Mouse (Mus musculus) fat pad, adult 2 months (tissue): ENCODE results near the gene Rbfox3.

Source experiments
- DNase-seq: peaks from one replicate; pipeline ENCODE4 v3.0.0-alpha.2; 2011; ENCODE audit warnings: low read depth, low spot score; ENCODE audit errors: extremely low read depth

The Rbfox3 gene

DNA sequence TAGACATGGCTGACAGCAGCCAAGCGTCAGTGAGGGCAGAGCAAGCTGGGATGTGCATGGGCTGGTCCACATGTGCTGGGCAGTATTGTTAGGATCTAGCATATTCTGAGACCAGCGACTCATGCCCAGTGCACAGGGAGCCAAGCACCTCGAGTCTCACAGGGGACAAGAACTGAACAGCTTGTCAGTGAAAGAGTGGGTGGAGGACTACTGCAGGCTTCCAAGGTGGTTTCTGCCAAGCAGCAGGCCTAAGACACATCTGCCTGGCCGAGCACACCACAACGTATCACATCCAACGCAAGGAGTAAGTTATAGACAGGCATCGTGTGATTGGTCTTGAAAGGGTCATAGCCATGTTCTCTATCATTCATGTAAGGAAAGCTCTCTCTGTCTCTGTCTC is 235.0 kb downstream of the Rbfox3 start:
- DNase-seq, result no peak

DNA sequence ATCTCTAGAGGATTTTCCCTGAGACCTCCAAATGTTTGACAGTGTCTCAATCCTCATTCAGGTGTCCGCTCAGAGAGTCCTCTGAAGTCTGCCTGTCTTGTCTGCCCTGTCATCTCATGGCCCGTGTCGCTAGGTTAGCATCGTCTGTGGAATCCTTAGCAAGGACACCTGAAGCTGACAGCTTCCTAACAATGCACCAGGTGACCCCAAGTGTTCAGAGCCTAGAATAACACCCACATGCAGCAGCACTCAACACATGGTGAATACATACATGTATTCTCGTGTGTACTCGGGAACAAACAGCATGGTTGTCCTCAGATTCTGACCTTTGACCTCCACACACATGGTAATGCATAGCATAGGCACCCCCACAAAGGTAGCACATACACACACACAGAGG is 239.4 kb downstream of the Rbfox3 start:
- DNase-seq, result no peak

DNA sequence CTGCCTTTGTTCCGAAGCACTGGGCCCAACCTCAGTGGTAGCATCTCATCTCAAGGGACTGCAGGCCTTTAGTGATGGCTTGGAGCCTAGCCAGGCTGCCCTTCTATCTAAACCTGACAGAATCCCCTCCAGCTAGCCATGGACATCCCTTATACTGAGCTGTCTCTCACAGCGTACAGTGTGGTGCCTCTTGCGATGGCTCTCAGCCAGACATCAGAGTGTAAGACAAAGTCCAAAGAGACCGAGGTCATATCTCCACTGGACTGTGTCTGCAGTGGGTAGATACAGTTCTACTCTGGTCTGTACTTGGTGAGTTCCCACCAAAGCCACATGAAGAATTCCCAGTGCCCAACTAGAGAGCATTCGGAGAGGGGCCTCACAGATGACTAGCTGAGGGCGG is 240.2 kb downstream of the Rbfox3 start:
- DNase-seq, result no peak

DNA sequence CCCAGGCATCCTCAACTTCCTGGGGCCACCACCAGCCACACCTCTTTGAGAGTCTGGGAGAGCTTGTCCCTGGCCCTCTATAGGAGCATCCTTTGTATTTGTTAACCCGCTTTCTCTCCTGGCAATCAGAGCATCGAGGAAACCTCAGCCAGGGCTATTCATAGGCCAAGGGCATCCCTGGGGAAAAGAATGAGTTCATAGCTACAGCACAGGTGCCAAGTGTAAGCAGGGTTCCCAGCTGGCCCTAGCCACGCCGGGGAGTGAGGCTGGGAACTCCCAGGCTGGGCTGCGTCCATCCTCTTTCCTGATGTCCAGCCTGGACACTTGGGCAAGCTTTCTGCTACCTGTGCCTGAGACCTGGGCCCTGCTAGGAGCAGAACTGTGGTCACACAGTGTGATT is 241.6 kb downstream of the Rbfox3 start:
- DNase-seq, result no peak

DNA sequence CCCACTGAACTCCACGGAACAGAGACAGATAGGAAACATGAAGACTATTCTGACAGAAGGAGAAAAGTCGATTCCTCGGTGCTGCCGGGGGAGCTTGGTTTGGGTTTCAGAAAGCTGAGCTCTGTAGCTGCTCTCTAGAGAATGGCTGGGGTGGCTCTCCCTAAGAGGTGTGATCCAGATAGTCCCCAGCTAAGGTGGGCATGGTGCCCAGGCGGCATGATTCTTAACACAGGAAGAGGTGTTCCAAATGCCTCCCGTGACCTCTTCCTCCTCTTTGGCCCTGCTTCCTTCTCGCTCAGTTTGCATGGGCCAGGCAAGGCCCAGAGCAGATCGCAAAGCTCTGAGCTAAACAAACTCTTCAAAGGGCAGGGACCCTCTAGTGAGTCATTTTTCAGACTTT is 243.0 kb downstream of the Rbfox3 start:
- DNase-seq, result no peak

DNA sequence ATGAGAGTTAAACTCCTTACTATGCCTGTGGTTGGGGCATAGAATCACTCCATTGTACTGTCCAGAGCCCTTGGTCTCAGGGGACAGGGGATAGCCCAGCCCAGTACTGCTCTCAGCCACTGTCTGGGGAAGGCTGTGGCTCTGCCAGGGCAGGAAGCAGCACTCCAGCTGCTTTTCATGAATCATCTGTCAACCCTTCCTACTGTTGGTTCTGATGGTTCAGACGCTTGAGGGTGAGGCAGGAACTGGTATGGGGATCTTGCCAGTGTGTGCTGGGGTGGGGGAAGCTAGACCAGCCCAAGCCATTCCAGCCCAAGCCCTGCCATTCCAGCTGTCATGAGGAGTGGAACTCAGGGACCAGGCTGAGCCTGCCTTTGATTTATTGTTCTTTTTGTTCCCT is 243.5 kb downstream of the Rbfox3 start:
- no peak for DNase-seq

DNA sequence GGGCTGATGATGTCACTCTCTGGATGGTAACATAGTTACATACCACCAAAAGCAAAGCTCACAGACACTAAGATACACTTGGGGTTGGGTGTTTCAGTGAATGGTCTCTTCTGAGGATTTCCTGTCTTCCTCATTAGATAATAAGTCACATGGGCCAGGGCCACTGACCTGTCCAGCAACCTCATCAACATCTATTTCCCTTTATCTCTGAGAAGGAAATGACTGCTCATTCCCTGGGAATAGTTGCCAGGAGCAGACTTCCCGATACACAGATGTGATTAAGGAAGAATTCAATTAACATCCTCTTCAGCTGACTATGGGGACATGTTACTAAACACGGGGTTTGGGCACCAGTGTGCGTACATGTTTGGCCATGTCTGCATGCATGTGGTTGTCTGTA is 245.2 kb downstream of the Rbfox3 start:
- no peak for DNase-seq

DNA sequence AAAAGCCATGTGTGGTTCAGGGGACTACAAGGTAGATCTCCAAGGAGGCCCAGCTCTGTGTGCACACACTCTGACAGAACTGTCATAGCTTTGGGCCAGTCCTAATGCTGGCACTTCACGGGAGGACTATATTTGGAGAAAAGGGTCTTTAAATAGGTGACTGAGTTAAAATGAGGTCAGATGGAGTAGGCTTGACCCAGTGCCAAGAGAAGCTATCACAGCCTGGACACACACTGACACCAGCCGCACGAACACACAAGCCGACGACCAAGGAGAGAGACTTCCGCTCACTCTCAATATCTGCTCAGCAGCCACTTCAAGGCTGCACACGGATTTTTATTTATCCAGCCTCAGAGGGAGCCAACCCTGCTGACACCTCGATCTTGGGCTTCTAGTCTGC is 248.1 kb downstream of the Rbfox3 start:
- DNase-seq, result no peak

DNA sequence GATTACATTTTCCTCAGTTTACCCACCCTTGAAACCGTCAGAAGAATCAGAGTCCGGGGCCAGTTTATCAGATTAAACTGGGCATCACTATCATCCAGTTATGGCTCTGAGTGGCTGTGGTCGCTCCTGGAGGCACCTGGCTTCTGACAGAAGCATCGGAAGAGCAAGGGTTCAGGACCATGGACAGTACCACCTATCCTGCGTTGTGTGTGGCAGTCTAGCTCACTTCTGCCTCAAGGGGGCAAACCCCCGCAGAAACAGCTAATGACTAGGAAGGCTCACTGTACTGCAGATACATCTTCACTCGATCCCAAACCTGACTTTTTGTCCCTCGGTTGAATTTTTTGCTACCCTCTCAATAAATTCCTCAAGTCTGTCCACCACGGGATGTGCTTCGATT is 252.1 kb downstream of the Rbfox3 start:
- no peak for DNase-seq

DNA sequence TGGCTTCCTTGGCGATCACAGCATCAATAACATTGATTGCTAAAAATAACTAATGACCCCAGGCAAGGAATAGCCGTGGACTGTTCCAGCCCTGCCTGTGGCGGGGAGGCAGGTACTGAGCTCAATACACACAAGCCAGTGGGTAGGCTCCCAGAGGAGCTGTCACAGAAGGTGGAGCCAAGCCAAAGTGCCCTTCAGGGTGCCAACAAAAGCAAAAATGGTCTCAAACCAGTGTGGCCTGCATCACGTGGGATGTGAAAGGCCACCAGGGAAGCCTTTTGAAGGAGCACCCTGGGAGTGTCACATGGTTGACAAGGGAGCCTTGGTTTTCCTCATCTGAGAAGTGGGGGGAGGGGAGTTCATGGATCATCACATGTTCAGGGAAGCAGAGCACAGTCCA is 255.6 kb downstream of the Rbfox3 start:
- no peak for DNase-seq

DNA sequence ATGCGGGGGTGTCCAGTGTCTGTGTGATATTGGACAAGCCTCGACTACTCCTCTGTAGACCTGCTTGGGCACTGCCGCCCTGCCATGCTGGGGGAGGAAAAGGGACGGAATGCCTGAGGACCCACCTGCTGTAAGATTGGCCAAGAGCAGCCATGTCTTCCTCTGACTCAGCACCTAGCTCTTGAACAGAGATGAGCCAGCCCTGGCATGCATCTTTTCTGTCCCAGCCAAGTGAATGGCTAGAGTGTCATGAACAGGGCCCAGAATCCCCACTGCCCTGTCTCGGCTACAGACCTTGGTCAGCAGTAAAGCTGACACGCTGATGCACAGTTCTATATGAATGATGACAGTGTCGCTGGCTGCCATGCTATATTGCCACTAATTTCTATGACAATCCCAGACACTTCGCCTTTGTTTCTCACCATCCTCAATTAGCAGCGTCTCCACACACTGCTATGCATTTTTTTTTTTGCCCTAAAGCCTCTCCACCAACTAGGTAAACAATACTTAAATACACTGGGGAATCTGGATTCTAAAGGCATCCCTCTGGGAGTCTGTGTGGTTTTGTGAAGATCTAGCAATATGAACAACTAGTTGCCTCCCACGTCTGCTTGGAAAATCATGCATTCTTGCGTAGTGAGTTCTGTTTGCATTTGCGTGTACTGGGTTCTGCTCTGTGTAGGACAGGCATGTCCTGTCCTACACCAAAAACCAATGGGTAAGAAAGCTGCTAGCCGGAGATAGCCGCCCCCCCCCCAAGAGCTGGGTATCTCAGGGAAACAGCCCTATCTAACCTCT is 257.7 kb downstream of the Rbfox3 start:
- DNase-seq, result no peak

DNA sequence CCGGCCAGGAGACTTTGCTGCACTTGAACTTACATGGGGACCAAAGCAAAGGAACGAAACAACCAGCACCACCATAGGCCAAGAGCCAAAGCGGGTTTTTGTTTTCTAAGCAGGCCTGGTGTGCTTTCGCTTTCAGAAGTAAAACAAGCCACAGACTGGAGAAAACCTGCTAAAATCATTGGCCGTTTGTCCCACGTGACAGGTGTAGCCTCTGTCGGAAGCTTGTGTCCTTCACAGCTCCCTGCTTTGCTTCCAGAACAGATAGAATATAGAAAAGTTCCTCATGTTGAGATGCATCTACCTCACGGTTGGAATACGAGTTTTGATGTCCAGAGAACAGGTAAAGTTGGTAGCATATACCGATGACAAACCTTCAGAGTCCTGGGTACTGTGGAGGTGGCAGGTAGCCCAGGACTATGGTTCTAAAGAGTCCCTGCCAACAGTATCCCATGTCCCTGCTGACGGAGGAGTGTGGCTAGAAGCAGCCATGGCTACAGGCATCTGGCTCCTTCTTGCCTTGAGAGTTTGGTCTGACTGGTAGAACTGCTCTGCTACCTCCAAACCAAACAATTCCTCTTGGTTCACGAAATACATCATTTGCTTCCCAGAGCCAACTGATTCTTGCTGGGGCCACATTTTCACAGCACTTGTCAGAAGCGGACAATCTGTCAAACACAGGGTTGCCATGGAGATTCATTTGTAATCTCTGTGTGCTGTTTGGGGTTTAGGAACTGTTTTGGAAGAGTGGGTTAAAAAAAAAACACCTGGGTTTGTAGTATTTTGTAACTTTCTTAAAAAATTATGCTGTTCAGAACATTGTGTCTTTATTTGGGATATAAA is 258.8 kb downstream of the Rbfox3 start:
- DNase-seq, result no peak

DNA sequence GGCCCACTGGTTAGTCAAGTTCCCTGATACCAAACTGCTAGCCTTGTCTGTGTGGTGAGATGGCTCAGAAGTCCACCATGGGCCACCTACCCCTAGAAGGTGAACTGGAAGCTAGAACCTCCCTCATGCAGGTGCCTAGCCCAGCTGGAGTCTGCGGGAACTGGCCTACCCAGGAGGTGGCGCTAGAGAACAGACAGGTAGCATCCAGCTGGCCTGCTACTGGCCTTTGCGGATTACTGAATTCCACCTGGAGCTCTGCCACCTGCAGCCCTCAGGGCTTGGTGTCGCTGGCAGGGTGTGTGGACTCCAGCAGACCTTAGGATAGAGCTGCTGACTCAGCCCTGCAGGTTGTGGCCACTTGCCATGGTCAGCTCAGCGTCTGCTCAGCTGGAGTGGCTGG is 263.0 kb downstream of the Rbfox3 start:
- no peak for DNase-seq

DNA sequence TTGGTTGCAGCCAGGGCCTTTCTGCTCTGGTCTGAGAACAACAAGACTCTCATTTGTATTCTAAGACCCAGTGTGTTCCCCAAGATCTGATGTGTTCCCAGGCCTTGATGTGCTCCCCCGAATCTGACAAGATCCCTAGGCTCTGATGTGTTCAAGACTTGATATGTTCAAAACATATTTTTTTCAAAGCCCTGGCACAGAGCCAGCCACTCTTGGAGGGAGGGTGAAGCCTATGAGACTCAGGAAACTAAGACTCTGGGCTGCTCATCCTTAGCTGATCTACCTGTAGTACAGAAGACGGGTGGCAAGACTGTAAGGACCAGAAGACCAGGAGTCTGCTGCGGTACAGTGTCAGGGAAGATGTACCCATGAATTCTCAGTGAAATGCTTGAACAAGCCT is 264.5 kb downstream of the Rbfox3 start:
- DNase-seq, result no peak

DNA sequence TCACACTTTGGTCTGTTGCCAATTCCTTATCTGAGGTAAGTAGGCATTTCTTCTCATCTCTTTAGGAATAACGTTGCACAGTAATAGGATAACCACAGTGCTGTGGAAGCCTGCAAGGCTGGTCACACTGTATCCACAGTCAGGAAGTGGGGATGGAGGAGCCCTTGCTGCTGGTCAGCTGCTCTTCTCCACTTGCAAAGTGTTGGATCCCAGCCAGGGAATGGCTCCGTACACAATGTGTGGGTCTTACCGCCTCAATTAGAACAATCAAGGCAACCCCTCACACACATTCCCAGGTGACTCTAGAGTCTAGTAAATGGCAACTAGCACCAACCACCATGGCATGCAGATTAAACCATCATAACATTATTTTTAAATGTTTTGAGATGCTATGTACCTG is 266.2 kb downstream of the Rbfox3 start:
- no peak for DNase-seq

DNA sequence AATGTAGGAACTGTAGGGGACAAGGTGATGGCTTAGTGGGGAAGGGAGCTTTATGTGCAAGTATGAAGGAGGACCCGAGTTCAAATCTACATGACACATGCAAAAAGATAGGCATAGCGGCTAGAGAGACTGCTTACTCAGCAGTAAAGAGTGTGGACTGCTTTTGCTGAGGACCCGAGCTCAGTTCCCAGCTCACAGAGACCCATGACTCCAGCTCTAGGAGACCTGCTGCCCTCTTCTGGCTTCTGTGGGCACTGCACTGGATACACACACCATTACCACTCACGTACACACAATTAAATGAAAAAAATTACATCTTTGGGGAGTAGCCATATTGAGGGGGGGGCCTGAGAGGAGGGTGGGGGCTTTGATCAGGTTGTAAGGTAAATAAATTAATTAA is 270.7 kb downstream of the Rbfox3 start:
- no peak for DNase-seq

DNA sequence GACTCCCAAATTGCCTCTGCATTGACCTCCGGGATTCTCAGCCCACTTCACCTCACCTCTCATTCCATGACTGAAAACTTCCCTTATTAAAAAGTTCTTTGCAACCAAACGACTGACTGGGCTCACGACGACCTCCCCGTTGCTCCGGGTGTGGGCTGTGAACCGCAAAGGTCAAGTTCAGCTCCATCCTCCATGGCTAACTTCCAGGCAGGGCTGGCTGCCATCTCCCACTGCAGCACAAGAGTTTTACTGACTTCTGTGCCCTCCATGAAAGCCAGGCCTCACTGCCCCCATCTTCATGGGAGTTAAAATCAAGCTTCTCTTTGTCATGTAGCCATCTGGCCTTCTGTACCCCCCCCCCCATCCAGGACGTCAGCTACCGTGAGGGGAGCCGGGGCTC is 273.7 kb downstream of the Rbfox3 start:
- DNase-seq, result no peak

DNA sequence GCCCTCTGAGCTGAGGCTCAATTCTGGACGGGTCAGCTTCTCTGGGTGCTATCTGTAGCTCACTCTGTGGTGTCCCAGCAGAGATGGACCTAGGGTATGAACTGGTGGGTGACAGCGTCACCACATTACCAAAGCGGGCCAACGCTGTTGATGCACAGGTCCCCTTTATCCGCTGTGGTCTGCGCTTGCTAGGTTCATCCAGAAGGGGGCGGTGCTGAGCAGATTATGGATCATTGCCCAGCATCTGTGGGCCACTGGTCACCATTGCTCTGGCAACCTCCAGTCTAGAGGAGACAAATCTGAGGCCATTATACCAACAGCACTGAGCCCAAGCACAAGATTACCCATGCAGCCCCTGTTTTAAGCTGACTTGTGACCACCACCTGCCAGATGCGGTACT is 276.8 kb downstream of the Rbfox3 start:
- DNase-seq, result no peak

DNA sequence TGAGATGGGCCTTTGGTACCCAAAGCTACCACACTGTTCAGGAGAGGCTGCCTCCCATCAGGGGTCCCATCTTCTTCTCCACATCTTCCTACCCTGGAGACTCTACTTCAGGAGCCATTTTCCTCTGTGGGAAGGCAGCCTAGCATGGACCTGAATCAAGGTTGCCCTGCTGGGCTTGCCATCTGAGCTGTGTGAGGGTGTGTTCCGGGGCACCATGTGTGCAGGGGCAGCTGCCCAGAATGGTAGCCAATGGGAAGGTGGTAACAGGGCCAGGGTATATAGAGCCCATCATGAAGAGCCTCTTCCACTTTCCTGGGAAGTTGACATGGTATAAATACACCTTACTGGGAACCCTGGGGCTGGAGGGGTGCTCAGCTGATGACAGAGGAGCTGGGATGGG is 281.7 kb downstream of the Rbfox3 start:
- no peak for DNase-seq

DNA sequence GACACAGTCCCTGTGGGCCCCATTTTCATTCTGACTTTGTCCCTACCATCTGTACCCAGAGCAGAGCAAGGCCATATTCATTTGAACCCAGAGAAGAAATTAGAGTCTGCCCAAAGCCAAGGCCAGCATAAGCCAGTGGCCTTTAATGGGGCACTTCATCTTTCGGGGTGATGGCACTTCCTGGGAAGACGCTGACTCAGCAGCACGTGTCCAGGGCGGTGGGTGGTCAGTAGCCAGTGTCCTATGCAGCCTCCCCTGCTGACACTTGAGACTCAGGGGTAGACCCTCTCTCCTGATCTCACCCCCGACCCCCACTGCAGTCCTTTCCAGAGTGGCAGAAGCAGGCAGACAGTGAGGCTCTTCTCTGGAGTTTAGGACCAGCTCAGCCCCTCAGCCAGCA is 283.9 kb downstream of the Rbfox3 start:
- DNase-seq, result no peak

DNA sequence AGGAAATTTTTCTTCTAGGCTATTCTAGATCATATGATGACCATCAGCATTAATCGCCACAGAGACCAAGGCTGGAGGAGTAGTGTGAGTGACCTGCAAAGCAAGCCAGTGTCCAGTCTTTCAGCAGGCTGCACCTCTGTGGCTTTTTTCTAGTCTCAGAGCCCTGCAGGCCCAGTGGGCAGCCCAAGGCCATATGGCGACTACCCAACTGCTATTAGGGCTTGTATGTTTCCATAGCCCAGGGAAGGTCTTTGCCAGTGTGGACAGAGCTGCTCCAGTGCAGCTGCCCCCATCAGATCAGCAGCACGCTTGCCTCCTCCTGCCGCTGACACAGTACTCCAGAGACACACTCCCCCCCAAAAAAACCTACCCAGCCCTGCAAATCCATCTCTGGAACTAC is 290.5 kb downstream of the Rbfox3 start:
- no peak for DNase-seq

DNA sequence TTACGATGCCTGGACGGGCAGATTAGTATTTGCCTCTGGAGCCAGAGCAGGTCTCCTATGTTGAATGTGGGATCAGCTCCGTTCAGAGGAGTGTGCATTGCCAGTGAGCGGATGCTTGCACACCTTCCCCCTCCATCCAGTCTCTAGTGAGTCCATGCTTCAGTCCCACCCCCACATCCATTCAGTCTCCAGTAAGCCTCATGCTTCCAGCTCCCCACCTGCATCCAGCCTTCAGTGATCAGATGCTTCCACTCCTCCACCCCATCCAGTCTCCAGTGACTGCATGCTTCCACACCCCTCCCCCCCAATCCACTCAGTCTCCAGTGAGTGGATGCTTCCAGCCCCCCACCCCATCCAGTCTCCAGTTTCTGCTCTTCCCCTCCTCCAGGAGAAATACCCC is 297.3 kb downstream of the Rbfox3 start:
- no peak for DNase-seq

DNA sequence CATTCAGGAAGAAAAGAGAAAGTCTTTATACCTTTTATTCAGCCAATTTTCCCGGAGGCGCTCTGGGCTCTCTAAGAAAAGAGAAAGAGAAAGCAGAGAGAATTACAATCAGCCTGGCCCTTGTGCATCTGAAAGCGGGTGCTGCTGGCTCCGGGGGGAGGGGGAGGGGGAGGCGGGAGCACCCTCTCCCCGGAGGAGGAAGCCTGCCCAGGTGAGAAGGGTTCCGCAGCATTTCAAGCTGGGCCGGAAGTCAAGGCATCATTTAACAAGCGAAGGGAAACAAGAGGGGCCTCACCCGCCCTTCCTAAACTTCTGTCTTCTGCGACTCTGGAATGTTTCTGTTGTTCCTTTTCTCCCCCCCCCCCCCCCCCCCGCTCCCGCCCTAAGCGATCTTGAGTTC is 301.3 kb downstream of the Rbfox3 start:
- DNase-seq, result no peak
